Mouse (Mus musculus) midbrain, embryonic 13.5 days (tissue): ENCODE measurements around the gene Ramp1. TPM values are rescaled to one million over a fixed set of nuclear protein-coding genes. Genes with fewer than 3 reads are reported as not detected.

Experiments used
- ATAC-seq: fragments of 200-750 bp; cut with Nextera tagmentation; 2 replicates; pipeline ENCODE4 v1.8.0; 2017; ENCODE audit warnings: mild to moderate bottlenecking, moderate TSS enrichment, moderate library complexity
- H3K27ac ChIP-seq: fragments of 300-500 bp; sonication (generic); 2 replicates; pipeline ENCODE4 v1.5.1; 2015; ENCODE audit warnings: inconsistent platforms, mild to moderate bottlenecking, moderate library complexity
- H3K27me3 ChIP-seq: fragments of 300-500 bp; sonication (generic); 2 replicates; pipeline ENCODE4 v1.6.1; 2015; ENCODE audit warnings: mild to moderate bottlenecking, inconsistent platforms
- H3K36me3 ChIP-seq: fragments of 300-500 bp; sonication (generic); 2 replicates; pipeline ENCODE4 v1.6.1; 2015; ENCODE audit warnings: mild to moderate bottlenecking, inconsistent platforms
- H3K4me1 ChIP-seq: fragments of 300-500 bp; sonication (generic); replicated peaks from 2 replicates; pipeline ENCODE4 v1.6.1; 2015; ENCODE audit warnings: inconsistent platforms
- H3K4me2 ChIP-seq: fragments of 300-500 bp; sonication (generic); replicated peaks from 2 replicates; pipeline ENCODE4 v1.6.1; 2015; ENCODE audit warnings: moderate library complexity, mild to moderate bottlenecking, inconsistent platforms
- H3K4me3 ChIP-seq: fragments of 300-500 bp; sonication (generic); replicated peaks from 2 replicates; pipeline ENCODE4 v1.5.1; 2015; ENCODE audit warnings: mild to moderate bottlenecking, inconsistent platforms
- H3K9ac ChIP-seq: fragments of 300-500 bp; sonication (generic); replicated peaks from 2 replicates; pipeline ENCODE4 v1.6.1; 2015; ENCODE audit warnings: mild to moderate bottlenecking, inconsistent platforms
- H3K9me3 ChIP-seq: fragments of 300-500 bp; sonication (generic); 2 replicates; pipeline ENCODE4 v1.6.1; 2016; ENCODE audit warnings: mild to moderate bottlenecking, inconsistent platforms
- WGBS: fragments of 180-500 bp; shearing (Covaris S2); methylation state at CpG from one replicate; pipeline ENCODE4 v1.1.7; 2015; 5-methylcytosine and 5-hydroxymethylcytosine counted together
- polyA plus RNA-seq: library from polyadenylated mRNA; unstranded; fragments of >200 nt; fragmentation: Nextera tagmentation; extraction: Ambion mirVana; gene quantifications from 2 replicates; pipeline ENCODE4 v1.2.1, GENCODE M21; 2015

Ramp1 gene
- polyA plus RNA-seq, 1 experiment from 2014 or later = 1.2 TPM

DNA sequence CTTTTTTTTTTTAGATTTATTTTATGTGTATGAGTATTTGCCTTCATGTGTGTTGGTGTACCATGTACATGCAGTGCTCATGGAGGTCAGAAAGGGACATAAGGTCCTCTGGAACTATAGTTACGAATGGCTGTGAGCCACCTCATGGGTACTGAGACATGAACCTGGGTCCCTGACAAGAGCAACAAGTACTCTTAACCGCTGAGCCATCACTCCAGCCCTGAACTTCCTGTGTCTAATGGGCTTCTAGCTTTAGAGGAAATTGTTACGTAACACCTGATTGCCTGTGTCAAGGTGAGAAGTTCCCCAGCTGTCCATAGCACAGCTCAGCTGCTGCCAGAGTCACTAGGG is 40.7 kb downstream of the Ramp1 start:
- 92% methylated on average over 3 of the region's 3 CpGs for WGBS
- ATAC-seq = no peak
- H3K4me1 ChIP-seq = no peaks in the 10 kb centered on the region
- no peaks in the 10 kb centered on the region for H3K27me3 ChIP-seq
- no peak overlapping the region for H3K27ac ChIP-seq
- H3K4me3 ChIP-seq = no peak overlapping the region
- H3K4me2 ChIP-seq = no peak overlapping the region
- H3K9me3 ChIP-seq = no peaks in the 10 kb centered on the region
- H3K9ac ChIP-seq = no peak overlapping the region
- no peaks in the 10 kb centered on the region for H3K36me3 ChIP-seq

GRCm38 (mm10) chr1:91226562-91226961 is 46.9 kb downstream of the Ramp1 start:
- WGBS = 67% methylated on average over 4 of the region's 4 CpGs
- no peak for ATAC-seq

DNA sequence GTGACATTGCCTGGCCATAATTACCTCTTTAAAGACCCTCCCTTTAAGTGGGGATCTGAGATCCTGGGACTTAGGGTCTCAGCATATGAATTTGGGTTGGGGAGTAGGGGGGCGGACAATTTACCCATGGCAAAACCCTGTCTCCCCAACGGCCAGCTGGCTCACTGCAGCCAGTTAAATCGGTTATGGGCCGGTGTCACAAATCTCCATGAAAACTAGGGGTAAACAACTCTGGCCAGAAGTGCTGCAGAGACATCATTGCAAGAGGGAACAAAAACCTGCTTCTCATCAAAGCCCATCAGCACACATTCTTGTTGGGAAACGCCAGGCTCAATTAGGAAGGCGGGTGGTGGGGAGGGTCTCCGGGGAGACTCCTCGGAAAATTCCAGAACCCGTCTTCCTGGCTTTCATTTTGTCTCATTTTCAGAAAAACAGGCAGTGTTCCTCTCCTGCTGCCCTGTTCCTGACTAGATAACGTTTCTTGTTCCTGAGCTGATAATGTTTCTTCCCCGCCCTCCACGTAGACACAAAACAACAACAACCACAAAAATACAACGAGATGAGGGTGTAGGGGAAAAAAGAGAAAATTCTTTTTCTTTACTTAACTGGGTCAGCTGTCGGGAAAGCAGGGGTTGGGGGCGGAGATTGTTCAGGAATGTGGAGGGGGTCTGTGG is 47.9 kb downstream of the Ramp1 start:
- H3K27me3 ChIP-seq = no peaks in the 10 kb centered on the region
- ATAC-seq = no peak
- H3K4me1 ChIP-seq = no peaks in the 10 kb centered on the region
- H3K4me2 ChIP-seq = no peak overlapping the region
- H3K36me3 ChIP-seq = no peaks in the 10 kb centered on the region
- 78% methylated on average over 15 of the region's 15 CpGs for WGBS
- no peaks in the 10 kb centered on the region for H3K9me3 ChIP-seq
- H3K9ac ChIP-seq = no peak overlapping the region
- no peak overlapping the region for H3K4me3 ChIP-seq
- H3K27ac ChIP-seq = no peak overlapping the region

More at GRCm38 (mm10) chr1:91226562-91226961, 46.9 kb downstream of the Ramp1 start:
- no peaks in the 10 kb centered on the region for H3K9me3 ChIP-seq
- H3K27ac ChIP-seq = no peak overlapping the region
- no peak overlapping the region for H3K9ac ChIP-seq
- H3K36me3 ChIP-seq = no peaks in the 10 kb centered on the region
- no peaks in the 10 kb centered on the region for H3K27me3 ChIP-seq
- no peaks in the 10 kb centered on the region for H3K4me1 ChIP-seq
- H3K4me3 ChIP-seq = no peak overlapping the region
- H3K4me2 ChIP-seq = no peak overlapping the region

- H3K4me2 ChIP-seq = no peak overlapping the region
- H3K4me1 ChIP-seq = no peaks in the 10 kb centered on the region
- no peaks in the 10 kb centered on the region for H3K36me3 ChIP-seq
- H3K27me3 ChIP-seq = no peaks in the 10 kb centered on the region
- no peak for ATAC-seq
- no peak overlapping the region for H3K9ac ChIP-seq
- WGBS = 59% methylated on average over 6 of the region's 6 CpGs
- H3K27ac ChIP-seq = no peak overlapping the region
- H3K4me3 ChIP-seq = no peak overlapping the region
- no peaks in the 10 kb centered on the region for H3K9me3 ChIP-seq
These were observed 51.5 kb downstream of the Ramp1 start for GRCm38 (mm10) chr1:91231142-91231541.

- no peaks in the 10 kb centered on the region for H3K36me3 ChIP-seq
- no peak overlapping the region for H3K4me3 ChIP-seq
- no peak for ATAC-seq
- H3K4me2 ChIP-seq = no peak overlapping the region
- 60% methylated on average over 5 of the region's 5 CpGs for WGBS
- no peaks in the 10 kb centered on the region for H3K9me3 ChIP-seq
- no peaks in the 10 kb centered on the region for H3K4me1 ChIP-seq
- no peak overlapping the region for H3K9ac ChIP-seq
- no peaks in the 10 kb centered on the region for H3K27me3 ChIP-seq
- no peak overlapping the region for H3K27ac ChIP-seq
These were observed 52.3 kb downstream of the Ramp1 start for GRCm38 (mm10) chr1:91231896-91232295.

GRCm38 (mm10) chr1:91235395-91235794 is 55.8 kb downstream of the Ramp1 start:
- Histone ChIP-seq H3K4me3 (no peak overlapping the region), H3K9ac (no peak overlapping the region), H3K4me2 (no peak overlapping the region), H3K9me3 (no peaks in the 10 kb centered on the region), H3K36me3 (no peaks in the 10 kb centered on the region), H3K27me3 (no peaks in the 10 kb centered on the region), H3K27ac (no peak overlapping the region), H3K4me1 (no peaks in the 10 kb centered on the region)
- 78% methylated on average over 5 of the region's 5 CpGs for WGBS
- ATAC-seq = no peak

GRCm38 (mm10) chr1:91237676-91238075 is 58.1 kb downstream of the Ramp1 start:
- no peak for ATAC-seq
- H3K9me3 ChIP-seq = no peaks in the 10 kb centered on the region
- 80% methylated on average over 6 of the region's 6 CpGs for WGBS
- no peaks in the 10 kb centered on the region for H3K36me3 ChIP-seq
- no peak overlapping the region for H3K27ac ChIP-seq
- H3K4me1 ChIP-seq = no peaks in the 10 kb centered on the region
- no peak overlapping the region for H3K9ac ChIP-seq
- H3K4me3 ChIP-seq = no peak overlapping the region
- H3K27me3 ChIP-seq = no peaks in the 10 kb centered on the region
- no peak overlapping the region for H3K4me2 ChIP-seq

DNA sequence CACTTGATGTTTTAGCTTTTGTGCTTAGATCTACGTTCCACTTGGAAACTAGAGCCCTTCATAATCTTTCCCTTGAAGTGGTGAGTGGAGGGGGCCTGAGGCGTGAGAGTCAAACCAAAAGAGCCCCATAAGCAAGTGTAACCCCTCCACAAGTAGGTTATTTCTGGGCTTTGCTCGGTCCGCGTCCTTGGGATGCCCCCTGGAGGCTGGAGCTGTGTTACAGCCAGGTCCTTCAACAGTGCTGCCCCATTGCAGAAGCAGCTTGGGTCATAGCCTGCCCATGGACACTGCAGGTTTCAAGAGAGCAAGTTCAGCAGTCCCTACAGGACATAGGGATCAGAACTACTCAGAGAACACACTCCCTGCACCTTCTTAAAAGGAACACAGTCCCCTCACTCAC is 59.5 kb downstream of the Ramp1 start:
- H3K9ac ChIP-seq = no peak overlapping the region
- H3K4me2 ChIP-seq = no peak overlapping the region
- H3K27me3 ChIP-seq = no peaks in the 10 kb centered on the region
- no peaks in the 10 kb centered on the region for H3K9me3 ChIP-seq
- no peak overlapping the region for H3K27ac ChIP-seq
- no peaks in the 10 kb centered on the region for H3K4me1 ChIP-seq
- 16% methylated on average over 5 of the region's 5 CpGs for WGBS
- ATAC-seq = no peak
- no peaks in the 10 kb centered on the region for H3K36me3 ChIP-seq
- no peak overlapping the region for H3K4me3 ChIP-seq

DNA sequence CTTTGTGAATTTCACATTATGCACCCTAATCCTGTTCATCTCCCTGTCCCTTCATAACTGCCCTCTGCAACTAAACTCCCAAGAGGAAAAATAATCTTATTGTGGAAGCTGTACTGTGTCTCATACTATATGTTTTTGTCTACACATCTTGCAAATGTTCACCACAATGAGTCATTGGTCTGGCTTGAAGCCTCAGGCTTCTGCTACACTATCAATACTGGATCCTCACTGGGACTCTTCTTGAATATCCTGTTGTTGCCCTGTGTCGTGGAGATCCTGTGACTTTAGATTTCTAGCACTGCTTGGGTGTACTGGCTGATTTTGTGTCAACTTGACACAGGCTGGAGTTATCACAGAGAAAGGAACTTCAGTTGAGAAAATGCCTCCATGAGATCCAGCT is 60.2 kb downstream of the Ramp1 start:
- no peak overlapping the region for H3K4me2 ChIP-seq
- no peak overlapping the region for H3K27ac ChIP-seq
- no peaks in the 10 kb centered on the region for H3K9me3 ChIP-seq
- H3K36me3 ChIP-seq = no peaks in the 10 kb centered on the region
- no peaks in the 10 kb centered on the region for H3K27me3 ChIP-seq
- no peak overlapping the region for H3K9ac ChIP-seq
- no peaks in the 10 kb centered on the region for H3K4me1 ChIP-seq
- no peak overlapping the region for H3K4me3 ChIP-seq
- no peak for ATAC-seq
- WGBS = 78% methylated on average over 1 of the region's 1 CpGs

DNA sequence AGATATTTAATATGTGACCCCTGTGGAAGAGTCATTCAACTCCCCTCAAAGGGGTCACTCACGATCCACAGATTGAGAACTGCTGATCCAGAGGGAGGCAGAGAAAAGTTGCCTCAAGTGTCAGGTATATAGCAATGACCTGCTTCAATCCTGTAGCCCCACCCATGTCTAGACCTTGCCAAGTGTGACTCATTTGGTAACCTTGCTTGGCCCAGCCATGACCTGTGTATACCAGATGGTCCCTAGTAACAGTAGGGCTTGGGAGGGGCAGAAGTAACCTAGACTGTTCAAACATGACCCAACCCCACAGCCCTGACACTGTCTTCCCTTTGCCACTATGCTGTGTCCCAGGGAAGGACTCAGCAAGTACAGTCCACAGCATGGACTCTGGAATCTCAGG is 61.1 kb downstream of the Ramp1 start:
- ATAC-seq = no peak
- Histone ChIP-seq H3K27ac (no peak overlapping the region), H3K4me2 (no peak overlapping the region), H3K9ac (no peak overlapping the region), H3K4me3 (no peak overlapping the region), H3K4me1 (no peaks in the 10 kb centered on the region), H3K36me3 (no peaks in the 10 kb centered on the region), H3K27me3 (no peaks in the 10 kb centered on the region), H3K9me3 (no peaks in the 10 kb centered on the region)
- WGBS = 81% methylated on average over 1 of the region's 1 CpGs

- no peak for ATAC-seq
- Histone ChIP-seq H3K36me3 (no peaks in the 10 kb centered on the region), H3K27me3 (no peaks in the 10 kb centered on the region), H3K4me3 (no peak overlapping the region), H3K4me2 (no peak overlapping the region), H3K4me1 (no peaks in the 10 kb centered on the region), H3K27ac (no peak overlapping the region), H3K9ac (no peak overlapping the region), H3K9me3 (no peaks in the 10 kb centered on the region)
- 81% methylated on average over 4 of the region's 4 CpGs for WGBS
These were observed 61.6 kb downstream of the Ramp1 start for GRCm38 (mm10) chr1:91241249-91241648.

- Histone ChIP-seq H3K27ac (no peak overlapping the region), H3K9me3 (no peaks in the 10 kb centered on the region), H3K4me1 (peaks cover 24% of the 10 kb centered on the region), H3K4me2 (no peak overlapping the region), H3K4me3 (no peak overlapping the region), H3K27me3 (no peaks in the 10 kb centered on the region), H3K36me3 (no peaks in the 10 kb centered on the region), H3K9ac (no peak overlapping the region)
- 95% methylated on average over 5 of the region's 5 CpGs for WGBS
- ATAC-seq = no peak
These were observed 68.6 kb downstream of the Ramp1 start for GRCm38 (mm10) chr1:91248242-91248641.

DNA sequence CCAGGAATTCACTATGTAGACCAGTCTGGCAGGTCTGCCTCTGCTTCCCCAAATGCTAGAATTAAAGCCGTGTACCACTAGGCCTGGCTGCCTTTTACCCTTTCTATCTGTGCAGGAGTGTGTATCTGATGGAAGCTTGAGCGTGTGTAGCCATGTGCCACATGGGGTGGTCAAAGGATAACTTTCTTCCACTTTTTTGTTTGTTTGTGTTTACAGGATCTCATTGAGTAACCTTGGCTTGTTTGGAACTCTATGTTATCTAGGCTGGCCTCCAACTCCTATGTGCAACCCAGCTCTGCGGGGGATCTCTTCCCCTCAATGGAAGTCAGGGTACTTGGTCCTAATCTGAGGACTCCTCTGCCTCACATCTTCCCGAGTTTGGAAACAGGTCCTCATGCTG is 69.3 kb downstream of the Ramp1 start:
- H3K9ac ChIP-seq = no peak overlapping the region
- H3K27me3 ChIP-seq = no peaks in the 10 kb centered on the region
- H3K9me3 ChIP-seq = no peaks in the 10 kb centered on the region
- no peak overlapping the region for H3K27ac ChIP-seq
- H3K4me1 ChIP-seq = peaks cover 27% of the 10 kb centered on the region
- H3K4me2 ChIP-seq = peak overlapping the region; percentile 93
- 52% methylated on average over 4 of the region's 4 CpGs for WGBS
- H3K4me3 ChIP-seq = peak overlapping the region; percentile 99
- no peak for ATAC-seq
- H3K36me3 ChIP-seq = no peaks in the 10 kb centered on the region
